Comparison of ENCODE assay signal across 14 mouse cellular contexts in genomic region chr11:44900496-44900895, GRCm38 (mm10).
A peak's percentile ranks its signal among the peaks of the same experiment; 100 is the strongest.
DNase-seq lines count a peak whose midpoint lies in the region; ATAC-seq and TF ChIP-seq lines count a peak whose summit lies in the region.
"Had no signal": no experiment of that assay in that cellular context is flagged by ENCODE, and none has a peak within 500 bp of the region (broad histone marks: within the 10 kb centered on the region; RNA-seq: fewer than 3 reads in every experiment).

No protein-coding gene starts in this region.

- TF ChIP-seq CTCF in gastrocnemius, adult 2 months (IDR thresholded peaks at IDR 0.05): no peak

- peaks cover 9% of the 10 kb centered on the region; the same call in 1 of the 2 replicates for H3K4me1 ChIP-seq in forebrain, embryonic 11.5 days (replicated peaks; ENCODE audit: control insufficient read depth, insufficient read depth, low read length)
- peaks cover 35% of the 10 kb centered on the region for H3K4me1 ChIP-seq in midbrain, embryonic 11.5 days (ENCODE audit: control insufficient read depth, insufficient read depth, low read length)
- peaks cover 51% of the 10 kb centered on the region for H3K4me1 ChIP-seq in limb, embryonic 10.5 days
- H3K4me1 ChIP-seq: stomach, embryonic 15.5 days had no signal

- no peak overlapping the region for H3K4me3 ChIP-seq in forebrain, embryonic 11.5 days (ENCODE audit: low read depth, low read length)
- no peak overlapping the region for H3K4me3 ChIP-seq in midbrain, embryonic 11.5 days (ENCODE audit: low read depth, low read length)
- no peak overlapping the region for H3K4me3 ChIP-seq in limb, embryonic 10.5 days
- H3K4me3 ChIP-seq in gastrocnemius, adult 2 months: no peak overlapping the region
- H3K4me3 ChIP-seq: heart, embryonic 15.5 days; limb, embryonic 15.5 days; megakaryocyte, embryonic 14.5 days; stomach, embryonic 15.5 days had no signal

- peak; percentile 84 for ATAC-seq in forebrain, embryonic 11.5 days (replicated peaks; ENCODE audit: low FRiP score)
- ATAC-seq in granulocyte monocyte progenitor cell, adult 5-6 weeks (replicated peaks; ENCODE audit: poor library complexity, severe bottlenecking): 0 out of 2 replicates have a peak, but pooled peaks have one; percentile 8
- ATAC-seq in midbrain, embryonic 11.5 days (ENCODE audit: low FRiP score): peak; percentile 87

- H3K27ac ChIP-seq in forebrain, embryonic 11.5 days (ENCODE audit: low read depth, low read length): no peak overlapping the region
- H3K27ac ChIP-seq in midbrain, embryonic 11.5 days (ENCODE audit: low read depth, low read length): peak overlapping the region; percentile 65
- no peak overlapping the region for H3K27ac ChIP-seq in limb, embryonic 10.5 days
- H3K27ac ChIP-seq in gastrocnemius, adult 2 months: no peak overlapping the region
- H3K27ac ChIP-seq: heart, embryonic 15.5 days; limb, embryonic 15.5 days; stomach, embryonic 15.5 days had no signal

- no peak overlapping the region for H3K4me2 ChIP-seq in forebrain, embryonic 11.5 days (ENCODE audit: low read depth, low read length, severe bottlenecking)
- peak overlapping the region; percentile 23; the same call in 1 of the 2 replicates for H3K4me2 ChIP-seq in midbrain, embryonic 11.5 days
- H3K4me2 ChIP-seq: heart, embryonic 15.5 days; limb, embryonic 15.5 days; lung, embryonic 14.5 days; stomach, embryonic 15.5 days had no signal

- intact Hi-C loops in gastrocnemius, adult 2 months (cut with DNase I): no loop called here

- 41% methylated on average over 7 of the region's 7 CpGs for WGBS in forebrain, embryonic 11.5 days
- WGBS in midbrain, embryonic 11.5 days: 23% methylated on average over 7 of the region's 7 CpGs
- whole genome bisulfite sequencing in limb, embryonic 10.5 days: 80% methylated on average over 7 of the region's 7 CpGs

- H3K36me3 ChIP-seq in forebrain, embryonic 11.5 days (ENCODE audit: control insufficient read depth, insufficient read depth, low read length): no peaks in the 10 kb centered on the region
- no peaks in the 10 kb centered on the region for H3K36me3 ChIP-seq in midbrain, embryonic 11.5 days (ENCODE audit: control insufficient read depth, insufficient read depth, low read length)
- no peaks in the 10 kb centered on the region for H3K36me3 ChIP-seq in limb, embryonic 10.5 days
- H3K36me3 ChIP-seq: heart, embryonic 15.5 days; limb, embryonic 15.5 days; stomach, embryonic 15.5 days had no signal

- H3K9ac ChIP-seq in forebrain, embryonic 11.5 days (ENCODE audit: low read length): no peak overlapping the region
- H3K9ac ChIP-seq in midbrain, embryonic 11.5 days (ENCODE audit: low read length): no peak overlapping the region; the same call in 1 of the 2 replicates
- H3K9ac ChIP-seq: heart, embryonic 15.5 days; limb, embryonic 15.5 days; lung, embryonic 14.5 days; stomach, embryonic 15.5 days had no signal

- H3K27me3 ChIP-seq in forebrain, embryonic 11.5 days (ENCODE audit: control insufficient read depth, insufficient read depth, low read length): no peaks in the 10 kb centered on the region
- no peaks in the 10 kb centered on the region for H3K27me3 ChIP-seq in midbrain, embryonic 11.5 days (ENCODE audit: control insufficient read depth, insufficient read depth, low read length)
- H3K27me3 ChIP-seq in limb, embryonic 10.5 days (ENCODE audit: low read depth, poor library complexity, severe bottlenecking): no peaks in the 10 kb centered on the region
- H3K27me3 ChIP-seq: heart, embryonic 15.5 days; limb, embryonic 15.5 days; megakaryocyte, embryonic 14.5 days; stomach, embryonic 15.5 days had no signal

- H3K9me3 ChIP-seq in forebrain, embryonic 11.5 days (ENCODE audit: control insufficient read depth, low read length): no peaks in the 10 kb centered on the region
- H3K9me3 ChIP-seq in midbrain, embryonic 11.5 days (ENCODE audit: control insufficient read depth, low read length): no peaks in the 10 kb centered on the region
- no peaks in the 10 kb centered on the region for H3K9me3 ChIP-seq in limb, embryonic 10.5 days (replicated peaks)
- H3K9me3 ChIP-seq: heart, embryonic 15.5 days; limb, embryonic 15.5 days; megakaryocyte, embryonic 14.5 days; stomach, embryonic 15.5 days had no signal

- DNase-seq in forebrain, embryonic 11.5 days (ENCODE audit: low spot score): no peak
- DNase-seq in midbrain, embryonic 11.5 days (ENCODE audit: low spot score, missing footprints): peak; percentile 91
- peak; percentile 50 for DNase-seq in retina, embryonic 14.5 days (ENCODE audit: low spot score)
- no peak for DNase-seq in limb, embryonic 10.5 days (ENCODE audit: low spot score)
- no peak for DNase-seq in gastrocnemius, adult 2 months
- no peak for DNase-seq in thymus, postnatal 36 days
- DNase-seq: adrenal gland, postnatal 10 days; gastrocnemius, postnatal 14 days; lung, embryonic 14.5 days had no signal

Comparison
In these comparisons a context has a peak if more than half of its experiments do, and no peak if none do; other contexts are left out.
1. ATAC-seq: peak in every context shown above with its lines; median percentile 87 in midbrain, embryonic 11.5 days; 84 in forebrain, embryonic 11.5 days; 8 in granulocyte monocyte progenitor cell, adult 5-6 weeks.
2. DNase-seq: peak in midbrain, embryonic 11.5 days (single experiment) and retina, embryonic 14.5 days (single experiment); none in forebrain, embryonic 11.5 days (single experiment), limb, embryonic 10.5 days (single experiment), gastrocnemius, adult 2 months (single experiment) and thymus, postnatal 36 days (0 of 2).